Mouse (Mus musculus): ENCODE measurements around the gene Plekhm2. TPM values are rescaled to one million over a fixed set of nuclear protein-coding genes. Genes with fewer than 3 reads are reported as not detected.

Gene Plekhm2
- polyA plus RNA-seq (2015; fragmentation: Nextera tagmentation; extraction: Ambion mirVana), result 6.9 and 7.1 TPM in 2 replicates

- H3K9ac ChIP-seq, result peak within 1 kb of the TSS; percentile 92
- peak within 1 kb of the TSS; percentile 62 for H3K4me3 ChIP-seq
- WGBS, result 48% methylated on average over 8 of the region's 8 CpGs
- peaks cover 22% of the 10 kb centered on the region for H3K4me1 ChIP-seq (replicated peaks)
- no peak for ATAC-seq (replicated peaks; ENCODE audit: insufficient number of reproducible peaks, insufficient read depth, low FRiP score, low read depth)
- H3K9me3 ChIP-seq (replicated peaks), result no peaks in the 10 kb centered on the region
- H3K36me3 ChIP-seq, result peaks cover 17% of the 10 kb centered on the region
- H3K4me2 ChIP-seq, result peak within 1 kb of the TSS; percentile 85
- peak within 1 kb of the TSS; percentile 81 for H3K27ac ChIP-seq
- no peaks in the 10 kb centered on the region for H3K27me3 ChIP-seq
These were observed at the start of gene Plekhm2 for GRCm38 (mm10) chr4:141664799-141665198. Gene Plekhm2 (minus strand): TSS chr4:141664899.

GRCm38 (mm10) chr4:141713598-141714142 lies 49.0 kb upstream of the Plekhm2 start:
- H3K27me3 ChIP-seq, result no peaks in the 10 kb centered on the region
- H3K9ac ChIP-seq, result no peak overlapping the region
- H3K4me1 ChIP-seq (replicated peaks), result peaks cover 18% of the 10 kb centered on the region
- no peak for ATAC-seq (replicated peaks; ENCODE audit: insufficient number of reproducible peaks, insufficient read depth, low FRiP score, low read depth)
- no peak overlapping the region for H3K4me3 ChIP-seq
- WGBS, result 80% methylated on average over 5 of the region's 5 CpGs
- H3K36me3 ChIP-seq, result peaks cover 43% of the 10 kb centered on the region
- H3K4me2 ChIP-seq, result no peak overlapping the region
- H3K9me3 ChIP-seq (replicated peaks), result no peaks in the 10 kb centered on the region
- no peak overlapping the region for H3K27ac ChIP-seq

- H3K27ac ChIP-seq, result no peak overlapping the region
- WGBS, result 90% methylated on average over 1 of the region's 1 CpGs
- H3K9ac ChIP-seq, result no peak overlapping the region
These were observed 46.6 kb upstream of the Plekhm2 start for GRCm38 (mm10) chr4:141711250-141711649.

GRCm38 (mm10) chr4:141708971-141709370 lies 44.3 kb upstream of the Plekhm2 start:
- Histone ChIP-seq H3K9ac (no peak overlapping the region), H3K27me3 (no peaks in the 10 kb centered on the region), H3K9me3 (replicated peaks) (no peaks in the 10 kb centered on the region), H3K27ac (no peak overlapping the region), H3K36me3 (peaks cover 90% of the 10 kb centered on the region), H3K4me2 (no peak overlapping the region), H3K4me3 (no peak overlapping the region), H3K4me1 (replicated peaks) (no peaks in the 10 kb centered on the region)
- no peak for ATAC-seq (replicated peaks; ENCODE audit: insufficient number of reproducible peaks, insufficient read depth, low FRiP score, low read depth)
- WGBS, result 92% methylated on average over 2 of the region's 2 CpGs

More at GRCm38 (mm10) chr4:141711250-141711649, 46.6 kb upstream of the Plekhm2 start:
- Histone ChIP-seq H3K4me1 (replicated peaks) (peaks cover 18% of the 10 kb centered on the region), H3K36me3 (peaks cover 67% of the 10 kb centered on the region), H3K4me2 (no peak overlapping the region), H3K9me3 (replicated peaks) (no peaks in the 10 kb centered on the region), H3K27me3 (no peaks in the 10 kb centered on the region), H3K4me3 (no peak overlapping the region)
- ATAC-seq (replicated peaks; ENCODE audit: insufficient number of reproducible peaks, insufficient read depth, low FRiP score, low read depth), result no peak

- Histone ChIP-seq H3K9ac (no peak overlapping the region), H3K27ac (no peak overlapping the region), H3K4me1 (replicated peaks) (no peaks in the 10 kb centered on the region), H3K4me3 (no peak overlapping the region), H3K9me3 (replicated peaks) (no peaks in the 10 kb centered on the region), H3K36me3 (peaks cover 96% of the 10 kb centered on the region), H3K4me2 (no peak overlapping the region), H3K27me3 (no peaks in the 10 kb centered on the region)
- 89% methylated on average over 7 of the region's 7 CpGs for WGBS
- ATAC-seq (replicated peaks; ENCODE audit: insufficient number of reproducible peaks, insufficient read depth, low FRiP score, low read depth), result no peak
These were observed 43.3 kb upstream of the Plekhm2 start for GRCm38 (mm10) chr4:141708005-141708404.

- Histone ChIP-seq H3K4me1 (replicated peaks) (no peaks in the 10 kb centered on the region), H3K9ac (no peak overlapping the region), H3K4me2 (no peak overlapping the region), H3K27ac (no peak overlapping the region), H3K9me3 (replicated peaks) (no peaks in the 10 kb centered on the region), H3K4me3 (no peak overlapping the region), H3K27me3 (no peaks in the 10 kb centered on the region), H3K36me3 (peaks cover 89% of the 10 kb centered on the region)
- 71% methylated on average over 4 of the region's 4 CpGs for WGBS
- no peak; the same call in 1 of the 2 replicates for ATAC-seq (replicated peaks; ENCODE audit: insufficient number of reproducible peaks, insufficient read depth, low FRiP score, low read depth)
These were observed 40.6 kb upstream of the Plekhm2 start for GRCm38 (mm10) chr4:141705331-141705730.

- Histone ChIP-seq H3K27ac (no peak overlapping the region), H3K4me3 (no peak overlapping the region), H3K4me2 (no peak overlapping the region), H3K4me1 (replicated peaks) (no peaks in the 10 kb centered on the region), H3K36me3 (peaks cover 89% of the 10 kb centered on the region), H3K27me3 (no peaks in the 10 kb centered on the region), H3K9ac (no peak overlapping the region), H3K9me3 (replicated peaks) (no peaks in the 10 kb centered on the region)
- 89% methylated on average over 2 of the region's 2 CpGs for WGBS
- ATAC-seq (replicated peaks; ENCODE audit: insufficient number of reproducible peaks, insufficient read depth, low FRiP score, low read depth), result no peak
These were observed 39.9 kb upstream of the Plekhm2 start for GRCm38 (mm10) chr4:141704625-141705024.

- H3K27ac ChIP-seq, result no peak overlapping the region
- H3K9ac ChIP-seq, result no peak overlapping the region
- ATAC-seq (replicated peaks; ENCODE audit: insufficient number of reproducible peaks, insufficient read depth, low FRiP score, low read depth), result no peak
- H3K36me3 ChIP-seq, result peaks cover 78% of the 10 kb centered on the region
- WGBS, result 93% methylated on average over 8 of the region's 8 CpGs
- H3K4me3 ChIP-seq, result no peak overlapping the region
- no peaks in the 10 kb centered on the region for H3K27me3 ChIP-seq
- H3K4me2 ChIP-seq, result no peak overlapping the region
- H3K4me1 ChIP-seq (replicated peaks), result no peaks in the 10 kb centered on the region
- no peaks in the 10 kb centered on the region for H3K9me3 ChIP-seq (replicated peaks)
These were observed 30.0 kb upstream of the Plekhm2 start for GRCm38 (mm10) chr4:141694719-141695118.

GRCm38 (mm10) chr4:141688505-141688904 lies 23.8 kb upstream of the Plekhm2 start:
- Histone ChIP-seq H3K4me2 (no peak overlapping the region), H3K27me3 (no peaks in the 10 kb centered on the region), H3K4me3 (no peak overlapping the region), H3K9me3 (replicated peaks) (no peaks in the 10 kb centered on the region), H3K27ac (no peak overlapping the region), H3K9ac (no peak overlapping the region), H3K4me1 (replicated peaks) (peaks cover 3% of the 10 kb centered on the region; the same call in 1 of the 2 replicates), H3K36me3 (peaks cover 68% of the 10 kb centered on the region)
- WGBS, result 89% methylated on average over 8 of the region's 8 CpGs
- ATAC-seq (replicated peaks; ENCODE audit: insufficient number of reproducible peaks, insufficient read depth, low FRiP score, low read depth), result no peak

GRCm38 (mm10) chr4:141686525-141686924 lies 21.8 kb upstream of the Plekhm2 start:
- no peak overlapping the region for H3K27ac ChIP-seq
- H3K4me1 ChIP-seq (replicated peaks), result peaks cover 22% of the 10 kb centered on the region
- no peaks in the 10 kb centered on the region for H3K27me3 ChIP-seq
- no peak overlapping the region for H3K4me2 ChIP-seq
- H3K4me3 ChIP-seq, result no peak overlapping the region
- H3K36me3 ChIP-seq, result peaks cover 55% of the 10 kb centered on the region
- WGBS, result 72% methylated on average over 8 of the region's 8 CpGs
- H3K9me3 ChIP-seq (replicated peaks), result no peaks in the 10 kb centered on the region
- ATAC-seq (replicated peaks; ENCODE audit: insufficient number of reproducible peaks, insufficient read depth, low FRiP score, low read depth), result no peak
- H3K9ac ChIP-seq, result no peak overlapping the region

GRCm38 (mm10) chr4:141686093-141686492 lies 21.4 kb upstream of the Plekhm2 start:
- H3K4me1 ChIP-seq (replicated peaks), result peaks cover 25% of the 10 kb centered on the region
- peaks cover 50% of the 10 kb centered on the region for H3K36me3 ChIP-seq
- no peaks in the 10 kb centered on the region for H3K27me3 ChIP-seq
- 85% methylated on average over 3 of the region's 3 CpGs for WGBS
- ATAC-seq (replicated peaks; ENCODE audit: insufficient number of reproducible peaks, insufficient read depth, low FRiP score, low read depth), result no peak
- no peak overlapping the region for H3K27ac ChIP-seq
- H3K4me3 ChIP-seq, result no peak overlapping the region
- no peak overlapping the region for H3K4me2 ChIP-seq
- H3K9me3 ChIP-seq (replicated peaks), result no peaks in the 10 kb centered on the region
- H3K9ac ChIP-seq, result no peak overlapping the region

GRCm38 (mm10) chr4:141685499-141685898 lies 20.8 kb upstream of the Plekhm2 start, which contains the start of gene Rsc1a1:
Gene Rsc1a1 (minus strand): TSS chr4:141685599.
- WGBS, result 95% methylated on average over 6 of the region's 6 CpGs
- Histone ChIP-seq H3K9ac (no peak within 1 kb of the TSS), H3K4me2 (no peak within 1 kb of the TSS), H3K27me3 (no peaks in the 10 kb centered on the region), H3K9me3 (replicated peaks) (no peaks in the 10 kb centered on the region), H3K36me3 (peaks cover 44% of the 10 kb centered on the region), H3K4me3 (no peak within 1 kb of the TSS), H3K27ac (no peak within 1 kb of the TSS), H3K4me1 (replicated peaks) (peaks cover 30% of the 10 kb centered on the region)
- no peak for ATAC-seq (replicated peaks; ENCODE audit: insufficient number of reproducible peaks, insufficient read depth, low FRiP score, low read depth)

Data from heart, embryonic 15.5 days (tissue).